Comparison of ENCODE assay signal across 8 mouse cellular contexts in genomic region chr3:115712808-115713200, GRCm38 (mm10). TPM values are rescaled to one million over a fixed set of nuclear protein-coding genes. Genes with fewer than 3 reads are reported as not detected.
A peak's percentile ranks its signal among the peaks of the same experiment; 100 is the strongest.
DNase-seq lines count a peak whose midpoint lies in the region; ATAC-seq and TF ChIP-seq lines count a peak whose summit lies in the region.

No protein-coding gene starts in this region.

- WGBS in hindbrain, embryonic 11.5 days: 24% methylated on average over 9 of the region's 9 CpGs
- 16% methylated on average over 9 of the region's 9 CpGs for WGBS in lung, embryonic 16.5 days

- H3K4me2 ChIP-seq in hindbrain, embryonic 11.5 days (replicated peaks; ENCODE audit: low read depth, low read length): peak overlapping the region; percentile 6; the same call in 1 of the 2 replicates
- peak overlapping the region; percentile 90 for H3K4me2 ChIP-seq in lung, embryonic 16.5 days (ENCODE audit: low read depth, low read length)

- H3K27ac ChIP-seq in hindbrain, embryonic 11.5 days (ENCODE audit: low read depth, low read length): no peak overlapping the region
- peak overlapping the region; percentile 72 for H3K27ac ChIP-seq in lung, embryonic 16.5 days (ENCODE audit: low read length)

- DNase-seq in G1E (ENCODE audit: low spot score): peak; percentile 40
- DNase-seq in cerebellum, adult 8-10 months: peak; percentile 45
- DNase-seq in hindbrain, embryonic 11.5 days (ENCODE audit: low spot score): peak; percentile 85
- DNase-seq in layer of hippocampus, adult 9-11 months: peak; percentile 63
- DNase-seq in ovary, postnatal 14 days (ENCODE audit: low spot score): peak; percentile 70
- DNase-seq in thymus, postnatal 14 days: peak; percentile 67

- H3K9me3 ChIP-seq in G1E (replicated peaks): no peaks in the 10 kb centered on the region
- no peaks in the 10 kb centered on the region for H3K9me3 ChIP-seq in hindbrain, embryonic 11.5 days (ENCODE audit: control insufficient read depth, low read length)
- H3K9me3 ChIP-seq in lung, embryonic 16.5 days (ENCODE audit: control insufficient read depth, low read length): no peaks in the 10 kb centered on the region

- H3K4me1 ChIP-seq in G1E (ENCODE audit: insufficient read depth, low read depth, low read length): peaks cover 50% of the 10 kb centered on the region
- 0 out of 2 replicates have a peak, but pooled peaks cover 2% of the 10 kb centered on the region for H3K4me1 ChIP-seq in hindbrain, embryonic 11.5 days (replicated peaks; ENCODE audit: control insufficient read depth, insufficient read depth, low read length)
- H3K4me1 ChIP-seq in lung, embryonic 16.5 days (replicated peaks; ENCODE audit: control insufficient read depth, insufficient read depth, low read length): peaks cover 13% of the 10 kb centered on the region

- peaks cover 14% of the 10 kb centered on the region for H3K36me3 ChIP-seq in G1E (replicated peaks)
- no peaks in the 10 kb centered on the region for H3K36me3 ChIP-seq in hindbrain, embryonic 11.5 days (ENCODE audit: control insufficient read depth, insufficient read depth, low read length)
- H3K36me3 ChIP-seq in lung, embryonic 16.5 days (ENCODE audit: control insufficient read depth, insufficient read depth, low read length): no peaks in the 10 kb centered on the region

- no peak for ATAC-seq in G1E (ENCODE audit: extremely low read depth, insufficient number of reproducible peaks, low FRiP score, poor library complexity, severe bottlenecking)
- peak; percentile 84 for ATAC-seq in frontal cortex, adult (ENCODE audit: low TSS enrichment)
- no peak for ATAC-seq in hindbrain, embryonic 11.5 days (ENCODE audit: low FRiP score)
- ATAC-seq in lung, embryonic 16.5 days (ENCODE audit: low read depth): no peak

- peak; percentile 90 for TF ChIP-seq CTCF in G1E (IDR thresholded peaks at IDR 0.05; ENCODE audit: low read depth, low read length)

- H3K4me3 ChIP-seq in G1E (ENCODE audit: low read depth, low read length): no peak overlapping the region
- H3K4me3 ChIP-seq in hindbrain, embryonic 11.5 days (ENCODE audit: low read depth, low read length): peak overlapping the region; percentile 8; the same call in 1 of the 2 replicates
- peak overlapping the region; percentile 62 for H3K4me3 ChIP-seq in lung, embryonic 16.5 days (ENCODE audit: low read length)

- H3K9ac ChIP-seq in hindbrain, embryonic 11.5 days (ENCODE audit: low read depth, low read length): no peak overlapping the region
- H3K9ac ChIP-seq in lung, embryonic 16.5 days (ENCODE audit: low read length): peak overlapping the region; percentile 82; the same call in 1 of the 2 replicates

- H3K27me3 ChIP-seq in G1E (ENCODE audit: insufficient read depth, low read length): peaks cover 10% of the 10 kb centered on the region
- H3K27me3 ChIP-seq in hindbrain, embryonic 11.5 days (ENCODE audit: control insufficient read depth, insufficient read depth, low read length): 0 out of 2 replicates have a peak, but pooled peaks cover 2% of the 10 kb centered on the region
- H3K27me3 ChIP-seq in lung, embryonic 16.5 days (ENCODE audit: control insufficient read depth, insufficient read depth, low read depth, low read length): no peaks in the 10 kb centered on the region

RNA-seq across cellular contexts. Expression of gene S1pr1, which starts 2.1 kb away (rescaled TPM):
- total RNA-seq in G1E (2014; fragmentation: Nextera tagmentation) (5.0 and 5.5 TPM in 2 replicates), G1E (2017) (2.1 and 2.6 TPM in 2 replicates)
- polyA plus RNA-seq in G1E (2012): 0.17 and 0.26 TPM in 2 replicates
- polyA plus RNA-seq in hindbrain, embryonic 11.5 days (2014; fragmentation: Nextera tagmentation; extraction: Ambion mirVana): 13.8 and 14.1 TPM in 2 replicates
- polyA plus RNA-seq in lung, embryonic 16.5 days (2015; fragmentation: Nextera tagmentation; extraction: Ambion mirVana): 40.3 and 41.0 TPM in 2 replicates

Comparison
In these comparisons a context has a peak if more than half of its experiments do, and no peak if none do; other contexts are left out.
1. RNA of gene S1pr1, which starts 2.1 kb away (polyA plus RNA-seq): 40.3 to 41.0 TPM in lung, embryonic 16.5 days and 13.8 to 14.1 TPM in hindbrain, embryonic 11.5 days; 0.17 to 0.26 TPM in G1E; every median in the first group is over 10 times any median in the second.
2. Peak in every context shown above with its lines, with median percentiles within 50 percentile points of each other: DNase-seq.